Mouse (Mus musculus) midbrain, embryonic 13.5 days (tissue): ENCODE measurements around the gene Tapt1. TPM values are rescaled to one million over a fixed set of nuclear protein-coding genes. Genes with fewer than 3 reads are reported as not detected.

ENCODE experiments used
- ATAC-seq: fragments of 200-750 bp; cut with Nextera tagmentation; 2 replicates; pipeline ENCODE4 v1.8.0; 2017; ENCODE audit warnings: mild to moderate bottlenecking, moderate TSS enrichment, moderate library complexity
- H3K27ac ChIP-seq: fragments of 300-500 bp; sonication (generic); 2 replicates; pipeline ENCODE4 v1.5.1; 2015; ENCODE audit warnings: inconsistent platforms, mild to moderate bottlenecking, moderate library complexity
- H3K27me3 ChIP-seq: fragments of 300-500 bp; sonication (generic); 2 replicates; pipeline ENCODE4 v1.6.1; 2015; ENCODE audit warnings: mild to moderate bottlenecking, inconsistent platforms
- H3K36me3 ChIP-seq: fragments of 300-500 bp; sonication (generic); 2 replicates; pipeline ENCODE4 v1.6.1; 2015; ENCODE audit warnings: mild to moderate bottlenecking, inconsistent platforms
- H3K4me1 ChIP-seq: fragments of 300-500 bp; sonication (generic); replicated peaks from 2 replicates; pipeline ENCODE4 v1.6.1; 2015; ENCODE audit warnings: inconsistent platforms
- H3K4me2 ChIP-seq: fragments of 300-500 bp; sonication (generic); replicated peaks from 2 replicates; pipeline ENCODE4 v1.6.1; 2015; ENCODE audit warnings: moderate library complexity, mild to moderate bottlenecking, inconsistent platforms
- H3K4me3 ChIP-seq: fragments of 300-500 bp; sonication (generic); replicated peaks from 2 replicates; pipeline ENCODE4 v1.5.1; 2015; ENCODE audit warnings: mild to moderate bottlenecking, inconsistent platforms
- H3K9ac ChIP-seq: fragments of 300-500 bp; sonication (generic); replicated peaks from 2 replicates; pipeline ENCODE4 v1.6.1; 2015; ENCODE audit warnings: mild to moderate bottlenecking, inconsistent platforms
- H3K9me3 ChIP-seq: fragments of 300-500 bp; sonication (generic); 2 replicates; pipeline ENCODE4 v1.6.1; 2016; ENCODE audit warnings: mild to moderate bottlenecking, inconsistent platforms
- WGBS: fragments of 180-500 bp; shearing (Covaris S2); methylation state at CpG from one replicate; pipeline ENCODE4 v1.1.7; 2015; 5-methylcytosine and 5-hydroxymethylcytosine counted together
- polyA plus RNA-seq: library from polyadenylated mRNA; unstranded; fragments of >200 nt; fragmentation: Nextera tagmentation; extraction: Ambion mirVana; gene quantifications from 2 replicates; pipeline ENCODE4 v1.2.1, GENCODE M21; 2015

Tapt1 gene
- polyA plus RNA-seq, 1 experiment from 2014 or later, result 25.6 TPM

DNA sequence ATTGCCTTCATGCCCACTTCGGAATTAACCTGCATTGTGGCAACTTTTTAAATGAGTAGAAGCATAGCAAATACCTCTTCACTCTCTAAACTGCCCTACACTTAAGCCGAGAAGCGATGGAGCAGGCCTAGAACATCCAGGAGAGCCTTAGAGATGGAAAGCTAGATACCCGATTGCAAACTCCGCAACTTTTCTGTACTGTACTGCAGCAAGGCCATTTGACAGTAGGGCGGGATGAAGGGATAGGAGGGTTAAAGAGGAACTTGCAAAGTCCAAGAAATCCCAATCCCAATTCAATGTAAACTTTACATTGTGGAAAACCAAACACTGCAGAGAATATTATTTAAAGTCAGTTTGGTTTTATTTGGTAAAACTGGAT, 1.0 kb upstream of the Tapt1 start:
- Histone ChIP-seq H3K4me1 (peaks cover 43% of the 10 kb centered on the region), H3K27me3 (no peaks in the 10 kb centered on the region), H3K4me3 (peak overlapping the region; percentile 87), H3K27ac (peak overlapping the region; percentile 95), H3K4me2 (peak overlapping the region; percentile 81), H3K9me3 (no peaks in the 10 kb centered on the region), H3K9ac (peak overlapping the region; percentile 95), H3K36me3 (no peaks in the 10 kb centered on the region)
- ATAC-seq, result no peak
- 13% methylated on average over 6 of the region's 6 CpGs for WGBS

DNA sequence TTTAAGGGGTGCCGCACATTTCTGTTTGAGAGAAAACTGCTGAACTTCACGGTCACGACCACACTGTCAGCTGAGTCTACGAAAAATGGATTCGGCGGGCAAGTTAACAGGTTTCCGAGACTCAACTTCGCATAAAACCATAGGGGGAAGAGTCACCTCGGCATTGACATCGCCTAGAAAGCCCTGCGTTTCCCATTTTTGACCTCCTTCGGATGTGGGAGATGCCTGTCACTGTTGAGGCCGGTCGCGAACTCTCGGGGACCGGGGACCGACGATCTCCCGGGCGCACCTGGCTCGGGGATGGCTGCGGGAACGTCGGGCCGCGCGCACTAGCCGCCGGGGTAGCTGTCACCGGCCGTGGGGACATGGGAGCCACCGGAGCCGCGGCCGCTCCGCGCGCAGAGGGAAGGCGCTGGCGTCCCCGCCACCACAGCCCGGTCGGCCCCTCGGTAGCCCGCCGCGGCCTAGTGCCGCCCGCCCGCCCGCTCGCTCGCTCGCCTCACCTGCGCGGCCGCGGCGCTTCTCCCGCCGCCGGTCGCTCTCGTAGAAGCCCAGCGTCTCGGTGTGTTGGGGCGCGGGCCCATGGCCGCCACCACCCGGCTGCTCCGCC, 410 bp downstream of the Tapt1 start:
- Histone ChIP-seq H3K27ac (peak overlapping the region; percentile 95), H3K9me3 (no peaks in the 10 kb centered on the region), H3K4me2 (peak overlapping the region; percentile 81), H3K4me1 (peaks cover 43% of the 10 kb centered on the region), H3K27me3 (no peaks in the 10 kb centered on the region), H3K36me3 (no peaks in the 10 kb centered on the region), H3K4me3 (peak overlapping the region; percentile 87), H3K9ac (peak overlapping the region; percentile 95)
- ATAC-seq, result no peak; the same call in 1 of the 2 replicates
- under 1% methylated on average over 64 of the region's 72 CpGs for WGBS

DNA sequence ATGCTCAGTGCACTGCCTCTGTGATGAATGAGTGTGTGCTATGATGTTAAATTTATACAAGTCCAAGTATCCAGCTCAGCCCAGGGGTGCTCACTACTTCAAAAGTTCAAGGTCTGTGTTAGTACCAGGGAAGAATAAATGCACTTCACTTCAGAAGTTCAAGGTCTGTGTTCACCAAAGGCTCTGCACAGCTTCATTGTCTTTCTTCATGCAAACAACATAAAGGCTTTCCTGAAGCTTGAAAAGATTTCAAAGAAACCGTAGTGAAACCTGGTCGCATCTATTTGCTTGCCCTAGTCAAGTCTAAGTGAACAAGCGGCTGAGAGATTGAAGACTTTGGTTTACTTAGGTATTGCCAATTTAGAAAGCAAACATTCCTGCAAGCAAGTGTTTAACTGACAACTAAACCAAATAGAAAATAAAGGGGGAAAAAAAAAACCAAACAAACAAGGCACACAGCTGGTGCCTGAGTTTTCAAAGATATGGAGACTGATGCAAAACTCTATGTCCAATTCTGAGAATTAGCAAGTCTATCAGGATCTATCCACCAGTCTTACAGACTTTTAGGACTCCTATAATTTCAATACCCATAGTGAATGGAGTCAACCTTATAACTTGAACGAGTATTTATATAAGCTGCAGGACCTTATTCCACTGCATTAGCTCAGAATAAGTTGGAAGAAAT, 1.4 kb downstream of the Tapt1 start:
- no peak overlapping the region for H3K27ac ChIP-seq
- peak overlapping the region; percentile 81 for H3K4me2 ChIP-seq
- no peaks in the 10 kb centered on the region for H3K27me3 ChIP-seq
- peak overlapping the region; percentile 95 for H3K9ac ChIP-seq
- H3K4me3 ChIP-seq, result peak overlapping the region; percentile 87
- H3K4me1 ChIP-seq, result peaks cover 43% of the 10 kb centered on the region
- H3K36me3 ChIP-seq, result no peaks in the 10 kb centered on the region
- H3K9me3 ChIP-seq, result no peaks in the 10 kb centered on the region
- no peak for ATAC-seq
- 54% methylated on average over 4 of the region's 4 CpGs for WGBS

DNA sequence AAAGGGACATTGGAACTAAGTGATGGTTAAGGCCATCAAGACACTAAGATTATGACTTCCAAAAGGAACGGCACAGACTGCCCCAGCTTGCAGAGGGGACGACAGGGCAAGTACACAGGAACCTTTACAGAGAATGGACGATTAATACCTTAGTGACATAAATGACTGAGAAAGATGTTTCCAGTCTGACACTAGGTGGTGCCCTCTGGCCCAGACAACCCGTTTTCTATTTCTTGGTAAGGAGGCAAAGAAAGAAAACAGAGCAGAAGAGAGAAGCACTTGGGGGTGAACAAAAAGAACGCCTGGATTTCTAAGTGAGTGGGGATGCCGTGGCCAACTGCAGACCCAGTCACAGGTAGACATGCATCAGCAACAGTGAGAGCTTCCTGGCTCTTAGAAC, 2.2 kb downstream of the Tapt1 start:
- Histone ChIP-seq H3K4me1 (peaks cover 43% of the 10 kb centered on the region), H3K9ac (peak overlapping the region; percentile 44), H3K27me3 (no peaks in the 10 kb centered on the region), H3K4me2 (peak overlapping the region; percentile 81), H3K9me3 (no peaks in the 10 kb centered on the region), H3K27ac (0 out of 2 replicates have a peak overlapping the region, but pooled peaks have one; percentile 6), H3K4me3 (peak overlapping the region; percentile 87), H3K36me3 (no peaks in the 10 kb centered on the region)
- 26% methylated on average over 6 of the region's 6 CpGs for WGBS
- ATAC-seq, result no peak

DNA sequence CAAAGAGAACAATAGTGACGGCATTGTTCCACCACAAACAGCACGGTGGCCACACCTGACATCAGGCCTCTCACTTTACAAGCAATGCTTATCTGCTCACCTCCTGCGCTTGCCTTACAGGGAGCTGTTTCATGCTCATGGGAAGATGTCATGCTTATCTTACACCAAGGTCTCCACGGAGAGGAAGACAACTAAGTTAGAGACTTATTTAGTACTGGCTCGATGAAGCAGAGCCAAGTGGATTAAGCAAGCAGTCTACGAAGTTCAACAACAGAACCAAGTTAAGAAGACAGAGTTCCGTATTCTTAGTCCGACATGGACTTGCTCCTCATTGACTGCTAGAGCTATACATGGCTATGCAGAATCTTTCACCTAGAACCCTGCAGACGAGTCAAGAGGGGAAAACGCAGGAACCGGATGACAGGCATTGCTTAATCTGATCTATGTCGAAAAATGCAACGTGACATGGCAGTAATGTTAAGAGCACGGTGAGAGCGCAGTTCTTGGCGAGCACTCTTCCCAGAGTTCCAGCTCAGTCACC, 3.0 kb downstream of the Tapt1 start:
- H3K4me3 ChIP-seq, result no peak overlapping the region
- peaks cover 40% of the 10 kb centered on the region for H3K4me1 ChIP-seq
- ATAC-seq, result no peak
- H3K27ac ChIP-seq, result no peak overlapping the region
- 85% methylated on average over 16 of the region's 16 CpGs for WGBS
- H3K36me3 ChIP-seq, result no peaks in the 10 kb centered on the region
- H3K9me3 ChIP-seq, result no peaks in the 10 kb centered on the region
- no peaks in the 10 kb centered on the region for H3K27me3 ChIP-seq
- H3K9ac ChIP-seq, result no peak overlapping the region
- H3K4me2 ChIP-seq, result no peak overlapping the region

DNA sequence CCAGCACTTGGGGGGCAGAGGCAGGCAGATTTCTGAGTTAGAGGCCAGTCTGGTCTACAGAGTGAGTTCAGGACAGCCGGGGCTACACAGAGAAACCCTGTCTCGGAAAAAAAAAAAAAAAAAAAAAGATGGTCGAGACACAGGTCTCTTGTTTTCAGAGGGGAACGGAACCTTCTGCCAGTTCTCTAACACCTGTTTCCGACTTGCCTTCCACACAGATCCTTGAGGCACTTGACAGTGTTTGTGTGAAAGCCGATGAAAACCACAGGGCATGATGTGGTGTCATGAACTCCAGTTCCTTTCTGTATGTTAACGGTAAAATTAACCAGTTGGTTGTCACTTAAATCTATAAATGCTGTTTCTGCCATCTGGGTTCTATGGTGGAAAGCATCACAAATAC, 6.0 kb downstream of the Tapt1 start:
- WGBS, result 86% methylated on average over 7 of the region's 7 CpGs
- Histone ChIP-seq H3K4me1 (peaks cover 26% of the 10 kb centered on the region), H3K36me3 (peaks cover 15% of the 10 kb centered on the region), H3K9ac (no peak overlapping the region), H3K27ac (no peak overlapping the region), H3K4me2 (no peak overlapping the region), H3K9me3 (no peaks in the 10 kb centered on the region), H3K27me3 (no peaks in the 10 kb centered on the region), H3K4me3 (no peak overlapping the region)
- no peak for ATAC-seq

DNA sequence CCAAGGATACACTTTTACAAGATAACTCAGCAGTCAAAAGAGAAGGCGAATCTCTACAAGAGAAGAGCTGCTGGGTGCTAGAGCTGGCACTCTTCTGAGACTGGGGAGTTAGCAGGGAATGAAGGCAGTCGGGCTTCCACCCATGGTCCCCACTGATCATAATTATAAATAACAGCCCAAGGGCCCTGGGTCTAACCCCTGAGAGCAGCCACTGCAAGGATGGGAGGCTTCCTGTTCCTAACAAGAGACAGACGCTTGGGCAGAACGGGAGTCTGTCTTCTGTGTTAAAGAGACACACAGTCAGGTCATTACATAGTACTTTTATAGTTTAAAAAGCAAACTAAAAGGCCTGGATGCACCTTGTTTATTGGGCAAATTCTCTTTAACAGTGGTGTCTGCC, 6.6 kb downstream of the Tapt1 start:
- no peak overlapping the region for H3K4me3 ChIP-seq
- no peak overlapping the region for H3K27ac ChIP-seq
- peaks cover 20% of the 10 kb centered on the region for H3K36me3 ChIP-seq
- H3K27me3 ChIP-seq, result no peaks in the 10 kb centered on the region
- peaks cover 20% of the 10 kb centered on the region for H3K4me1 ChIP-seq
- 86% methylated on average over 4 of the region's 4 CpGs for WGBS
- ATAC-seq, result no peak
- no peak overlapping the region for H3K4me2 ChIP-seq
- no peak overlapping the region for H3K9ac ChIP-seq
- H3K9me3 ChIP-seq, result no peaks in the 10 kb centered on the region

DNA sequence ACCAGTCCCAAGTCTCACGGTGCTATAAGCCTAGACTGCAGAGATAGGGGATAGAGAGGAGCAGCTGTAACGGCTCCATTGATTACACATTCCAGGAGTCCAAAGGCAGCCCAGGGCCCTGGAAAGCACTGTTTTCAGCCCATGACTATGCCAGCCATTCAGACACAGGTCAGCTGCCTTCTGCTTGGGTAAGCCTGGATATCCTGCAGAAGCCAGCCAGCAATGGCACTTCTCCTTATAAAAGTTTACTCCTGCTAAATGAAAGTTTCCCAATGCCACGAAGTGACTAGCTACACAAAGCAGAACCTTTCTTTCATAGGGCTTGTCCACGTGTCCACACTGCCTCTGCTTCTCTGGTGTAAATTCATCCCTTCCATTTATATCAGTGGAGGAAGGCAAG, 7.9 kb downstream of the Tapt1 start:
- H3K36me3 ChIP-seq, result peaks cover 21% of the 10 kb centered on the region
- no peak for ATAC-seq
- WGBS, result 85% methylated on average over 4 of the region's 4 CpGs

DNA sequence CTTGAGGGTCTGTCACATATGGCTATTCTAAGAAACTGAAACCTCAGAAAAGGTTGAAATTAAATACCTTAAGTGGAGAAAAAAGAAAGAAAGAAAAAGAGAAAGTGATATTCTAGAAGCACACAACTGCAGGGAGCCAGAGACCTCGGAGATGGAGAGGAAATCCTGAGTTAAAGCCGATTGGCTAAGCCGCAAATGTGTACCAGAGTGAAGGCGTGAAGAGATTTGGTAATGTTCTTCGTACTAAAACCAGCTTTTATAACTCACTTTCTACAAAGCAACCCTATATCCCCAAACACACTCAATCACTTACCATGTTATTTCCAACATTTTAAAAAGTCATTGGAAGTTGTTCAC, 8.8 kb downstream of the Tapt1 start:
- Histone ChIP-seq H3K27ac (no peak overlapping the region), H3K4me2 (no peak overlapping the region), H3K9me3 (no peaks in the 10 kb centered on the region), H3K36me3 (peaks cover 21% of the 10 kb centered on the region), H3K4me3 (no peak overlapping the region), H3K27me3 (no peaks in the 10 kb centered on the region), H3K4me1 (0 out of 2 replicates have a peak, but pooled peaks cover under 1% of the 10 kb centered on the region), H3K9ac (no peak overlapping the region)
- 84% methylated on average over 5 of the region's 5 CpGs for whole genome bisulfite sequencing
- no peak for ATAC-seq

More for the DNA sequence above, 7.9 kb downstream of the Tapt1 start:
- peaks cover 8% of the 10 kb centered on the region for H3K4me1 ChIP-seq
- H3K27ac ChIP-seq, result no peak overlapping the region
- H3K27me3 ChIP-seq, result no peaks in the 10 kb centered on the region
- no peak overlapping the region for H3K4me2 ChIP-seq
- H3K4me3 ChIP-seq, result no peak overlapping the region
- no peaks in the 10 kb centered on the region for H3K9me3 ChIP-seq
- H3K9ac ChIP-seq, result no peak overlapping the region

DNA sequence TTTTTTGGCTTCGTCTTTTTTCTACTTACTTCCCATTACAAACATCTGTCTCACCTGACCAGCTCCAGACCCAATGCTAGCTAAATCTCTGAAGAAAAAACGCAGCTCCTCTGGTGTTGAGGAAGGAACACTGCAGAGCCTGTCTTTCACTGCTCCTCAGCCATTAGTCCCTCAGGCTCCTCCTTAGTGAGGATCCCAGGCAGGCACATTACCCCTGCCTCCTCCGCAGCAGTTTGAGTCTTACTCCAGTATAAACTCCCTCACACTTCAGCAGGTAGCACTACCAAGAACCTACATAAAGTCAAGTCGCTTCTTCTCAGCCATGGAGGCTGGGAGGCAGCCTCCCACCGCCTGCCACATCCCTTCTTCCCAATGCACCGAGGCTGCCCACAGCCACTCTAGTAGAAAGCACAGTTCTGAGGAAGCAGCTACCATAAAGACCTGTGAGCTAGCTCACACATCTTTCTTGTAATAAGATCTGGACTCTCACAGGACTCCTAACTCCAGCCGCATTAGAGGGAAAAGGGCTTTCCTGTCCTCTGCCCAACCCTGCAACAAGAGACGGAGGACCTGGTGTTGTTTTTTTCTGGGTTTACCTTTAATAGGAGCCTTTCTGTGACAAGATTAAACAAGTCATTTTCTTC, 9.3 kb downstream of the Tapt1 start:
- 88% methylated on average over 8 of the region's 8 CpGs for WGBS

DNA sequence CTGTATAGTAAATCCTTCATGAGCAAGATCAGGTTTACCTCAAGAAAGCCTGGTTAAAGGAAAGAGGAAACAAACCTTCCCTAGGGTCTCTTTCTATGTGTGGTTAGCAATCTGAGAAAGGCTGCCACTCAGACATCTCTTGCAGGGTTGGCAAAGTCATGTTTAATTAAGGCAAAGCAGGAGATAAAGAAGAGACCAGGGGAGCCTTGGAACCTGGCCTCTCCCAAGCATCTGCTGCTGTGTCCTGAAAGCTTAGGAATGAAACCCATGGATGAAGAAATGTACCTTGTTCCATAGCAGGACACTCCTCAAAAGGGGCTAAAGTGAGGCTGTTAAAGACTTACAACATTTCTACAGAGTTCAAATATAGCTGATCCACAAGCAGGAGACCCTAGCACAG, 11.3 kb downstream of the Tapt1 start:
- Histone ChIP-seq H3K9ac (no peak overlapping the region), H3K4me3 (no peak overlapping the region), H3K27ac (no peak overlapping the region), H3K4me2 (no peak overlapping the region), H3K27me3 (no peaks in the 10 kb centered on the region), H3K36me3 (peaks cover 21% of the 10 kb centered on the region), H3K9me3 (no peaks in the 10 kb centered on the region), H3K4me1 (no peaks in the 10 kb centered on the region)
- no peak for ATAC-seq

More for the DNA sequence above, 9.3 kb downstream of the Tapt1 start:
- Histone ChIP-seq H3K9me3 (no peaks in the 10 kb centered on the region), H3K4me3 (no peak overlapping the region), H3K27me3 (no peaks in the 10 kb centered on the region), H3K4me2 (no peak overlapping the region), H3K9ac (no peak overlapping the region), H3K27ac (no peak overlapping the region), H3K4me1 (no peaks in the 10 kb centered on the region), H3K36me3 (peaks cover 21% of the 10 kb centered on the region)
- no peak for ATAC-seq

DNA sequence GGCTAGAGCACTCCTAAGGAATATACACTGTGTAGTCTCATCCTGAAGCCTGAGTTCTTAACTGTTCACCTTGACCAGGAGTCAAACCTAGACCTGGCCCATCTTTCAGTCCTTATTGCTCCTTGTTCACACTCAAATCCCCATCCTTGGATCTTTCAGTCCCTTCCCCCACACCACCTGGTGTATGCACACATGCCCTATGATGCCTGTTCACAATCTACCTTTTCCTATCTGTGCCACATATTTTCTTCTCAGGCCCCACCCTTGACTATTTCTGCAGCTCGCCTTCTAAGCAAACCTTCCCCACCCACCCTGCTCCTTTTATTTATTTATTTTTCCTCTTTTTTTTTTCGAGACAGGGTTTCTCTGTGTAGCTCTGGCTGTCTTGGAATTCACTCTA, 12.4 kb downstream of the Tapt1 start:
- Histone ChIP-seq H3K27me3 (no peaks in the 10 kb centered on the region), H3K9me3 (no peaks in the 10 kb centered on the region), H3K4me3 (no peak overlapping the region), H3K9ac (no peak overlapping the region), H3K4me1 (no peaks in the 10 kb centered on the region), H3K27ac (no peak overlapping the region), H3K36me3 (peaks cover 21% of the 10 kb centered on the region), H3K4me2 (no peak overlapping the region)
- ATAC-seq, result no peak
- WGBS, result 86% methylated on average over 2 of the region's 2 CpGs
